Mouse (Mus musculus) midbrain, embryonic 12.5 days (tissue): ENCODE data around the gene Sv2a. TPM values are rescaled to one million over a fixed set of nuclear protein-coding genes. Genes with fewer than 3 reads are reported as not detected.

Experiments
- ATAC-seq: fragments of 200-750 bp; cut with Nextera tagmentation; 2 replicates; pipeline ENCODE4 v1.8.0; 2017; ENCODE audit warnings: low read depth, moderate TSS enrichment, moderate library complexity; ENCODE audit not compliant: low FRiP score
- H3K27ac ChIP-seq: fragments of 300-500 bp; sonication (generic); replicated peaks from 2 replicates; pipeline ENCODE4 v1.5.1; 2016; ENCODE audit warnings: mild to moderate bottlenecking
- H3K27me3 ChIP-seq: fragments of 300-500 bp; sonication (generic); 2 replicates; pipeline ENCODE4 v1.6.1; 2016; ENCODE audit warnings: mild to moderate bottlenecking
- H3K36me3 ChIP-seq: fragments of 300-500 bp; sonication (generic); 2 replicates; pipeline ENCODE4 v1.6.1; 2016
- H3K4me1 ChIP-seq: fragments of 300-500 bp; sonication (generic); 2 replicates; pipeline ENCODE4 v1.6.1; 2016
- H3K4me2 ChIP-seq: fragments of 300-500 bp; sonication (generic); replicated peaks from 2 replicates; pipeline ENCODE4 v1.6.1; 2016; ENCODE audit warnings: mild to moderate bottlenecking, moderate library complexity
- H3K4me3 ChIP-seq: fragments of 300-500 bp; sonication (generic); 2 replicates; pipeline ENCODE4 v1.5.1; 2016; ENCODE audit warnings: mild to moderate bottlenecking
- H3K9ac ChIP-seq: fragments of 300-500 bp; sonication (generic); replicated peaks from 2 replicates; pipeline ENCODE4 v1.6.1; 2016; ENCODE audit warnings: mild to moderate bottlenecking, moderate library complexity
- H3K9me3 ChIP-seq: fragments of 300-500 bp; sonication (generic); 2 replicates; pipeline ENCODE4 v1.6.1; 2016; ENCODE audit warnings: mild to moderate bottlenecking
- WGBS: fragments of 180-500 bp; shearing (Covaris S2); methylation state at CpG from one replicate; pipeline ENCODE4 v1.1.7; 2016; 5-methylcytosine and 5-hydroxymethylcytosine counted together
- polyA plus RNA-seq: library from polyadenylated mRNA; unstranded; fragments of >200 nt; fragmentation: Nextera tagmentation; extraction: Ambion mirVana; gene quantifications from 2 replicates; pipeline ENCODE4 v1.2.1, GENCODE M21; 2016

Gene Sv2a
- polyA plus RNA-seq, result 30.0 and 34.8 TPM in 2 replicates

DNA sequence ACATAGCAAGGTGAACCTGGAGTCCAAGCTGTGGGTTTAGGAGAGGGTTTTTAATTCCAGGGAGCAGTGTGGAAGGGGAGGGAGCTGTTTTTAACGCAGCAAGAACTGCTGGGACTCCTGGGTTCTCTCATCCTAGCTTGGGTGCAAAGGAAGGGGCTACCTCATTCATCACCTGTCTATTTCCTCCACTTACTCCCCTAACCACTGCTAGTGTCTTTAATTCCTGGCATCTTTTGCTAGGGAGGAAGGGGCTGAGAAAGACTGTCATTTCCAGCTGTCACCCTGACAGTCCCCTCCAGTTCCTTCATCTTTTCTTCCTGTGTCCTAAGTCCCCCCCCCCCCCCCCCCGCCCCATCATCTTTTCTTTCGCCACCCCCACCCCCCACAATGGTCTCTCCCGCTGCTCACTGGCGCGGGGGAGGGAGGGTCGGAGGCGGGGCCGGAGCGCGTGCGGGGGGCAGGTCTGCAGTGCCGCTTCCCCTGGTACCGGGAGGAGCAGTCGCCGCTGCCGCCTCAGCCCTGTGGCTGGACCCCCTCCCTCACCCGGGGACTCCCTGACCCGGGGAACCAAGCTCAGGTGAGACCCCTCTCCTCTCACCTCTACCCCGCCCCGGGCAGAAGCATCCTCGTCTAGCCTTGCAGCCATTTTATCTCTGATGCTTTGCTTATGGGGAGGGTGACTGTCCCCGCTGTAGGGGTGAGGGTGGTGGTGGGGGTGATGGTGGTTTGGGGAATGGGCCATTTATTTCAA lies at the start of gene Sv2a:
Gene Sv2a (plus strand): TSS at position 425 of the 751 bp plus-strand sequence.
- Histone ChIP-seq H3K4me1 (peaks cover 30% of the 10 kb centered on the region), H3K4me2 (peak within 1 kb of the TSS; percentile 66), H3K9ac (peak within 1 kb of the TSS; percentile 60), H3K4me3 (peak within 1 kb of the TSS; percentile 58), H3K27ac (peak within 1 kb of the TSS; percentile 73), H3K9me3 (no peaks in the 10 kb centered on the region), H3K36me3 (peaks cover 27% of the 10 kb centered on the region), H3K27me3 (peaks cover 8% of the 10 kb centered on the region; the same call in 1 of the 2 replicates)
- WGBS, result under 1% methylated on average over 15 of the region's 23 CpGs
- ATAC-seq, result peak; percentile 72

DNA sequence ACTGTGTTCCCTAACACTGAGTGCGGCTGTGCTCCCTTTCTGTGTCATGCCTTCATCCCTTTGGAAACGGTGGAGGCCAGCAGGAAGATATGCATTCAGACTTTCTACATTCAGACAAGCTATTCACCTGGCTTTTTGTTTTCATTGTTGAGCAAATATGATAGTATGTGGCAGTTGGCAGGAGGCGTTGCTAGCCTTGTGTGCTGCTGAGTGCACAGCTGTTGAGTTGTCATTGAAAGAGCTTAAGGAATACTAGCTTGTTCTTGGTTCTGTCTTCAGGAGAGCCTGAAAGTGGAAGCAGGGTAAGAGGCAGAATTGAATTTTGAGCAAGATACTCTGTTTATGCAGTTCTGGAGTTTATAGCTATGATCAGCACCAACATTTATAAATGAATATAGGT lies 48.5 kb upstream of the Sv2a start:
- no peak for ATAC-seq
- 83% methylated on average over 3 of the region's 3 CpGs for WGBS
- Histone ChIP-seq H3K27ac (no peak overlapping the region), H3K4me1 (no peaks in the 10 kb centered on the region), H3K4me2 (no peak overlapping the region), H3K27me3 (no peaks in the 10 kb centered on the region), H3K36me3 (peaks cover 2% of the 10 kb centered on the region), H3K4me3 (no peak overlapping the region), H3K9ac (no peak overlapping the region), H3K9me3 (no peaks in the 10 kb centered on the region)

DNA sequence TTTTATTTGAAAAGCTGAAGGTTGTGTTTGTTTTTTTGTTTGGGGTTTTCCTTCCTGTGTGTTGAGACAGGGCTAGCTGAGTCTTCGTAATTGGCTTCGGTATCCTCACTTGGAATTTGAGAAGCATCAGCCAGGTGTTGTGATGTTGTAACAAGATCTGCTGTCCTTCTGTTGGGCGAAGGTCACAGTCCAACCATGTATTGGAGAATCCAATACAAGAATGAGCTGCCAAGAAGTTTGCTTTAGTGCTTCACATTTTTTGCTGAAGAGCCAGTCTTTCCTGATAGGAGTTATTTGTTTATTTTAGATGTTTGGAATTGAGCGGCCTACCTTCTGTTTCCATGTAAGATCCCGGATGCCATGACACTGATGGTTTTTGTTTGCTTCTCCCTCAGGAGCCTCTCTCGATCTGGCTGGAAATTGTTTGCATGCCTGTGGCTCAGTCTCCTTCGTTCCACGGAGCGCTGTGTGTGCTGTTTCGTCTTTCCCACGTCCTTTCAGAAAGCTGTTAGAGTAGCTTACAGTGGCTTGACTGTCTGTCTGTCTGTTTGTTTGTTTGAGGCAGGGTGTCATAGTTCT lies 47.5 kb upstream of the Sv2a start:
- no peak for ATAC-seq
- no peaks in the 10 kb centered on the region for H3K9me3 ChIP-seq
- no peak overlapping the region for H3K9ac ChIP-seq
- no peak overlapping the region for H3K27ac ChIP-seq
- peaks cover 3% of the 10 kb centered on the region for H3K36me3 ChIP-seq
- no peaks in the 10 kb centered on the region for H3K27me3 ChIP-seq
- no peaks in the 10 kb centered on the region for H3K4me1 ChIP-seq
- 71% methylated on average over 11 of the region's 11 CpGs for WGBS
- no peak overlapping the region for H3K4me2 ChIP-seq
- H3K4me3 ChIP-seq, result no peak overlapping the region

DNA sequence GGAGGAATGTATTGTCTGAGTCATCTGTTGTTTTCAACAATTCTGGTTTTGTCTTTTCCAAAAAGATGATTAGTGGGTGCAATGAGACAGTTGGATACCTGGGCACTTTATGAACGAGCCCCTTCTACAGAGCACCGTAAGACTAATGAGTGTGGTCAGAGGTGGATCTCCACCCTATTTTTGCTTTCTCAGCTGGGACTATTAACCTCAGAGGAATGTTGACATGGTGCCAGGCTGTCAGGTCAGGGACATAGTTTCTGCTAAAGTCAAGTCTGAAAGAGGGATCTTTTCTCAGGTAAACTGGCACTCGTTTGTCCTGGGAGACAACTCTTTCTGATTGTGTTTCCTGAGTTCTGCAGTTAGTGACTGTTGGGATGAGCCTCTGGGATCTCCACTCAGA lies 45.9 kb upstream of the Sv2a start:
- Histone ChIP-seq H3K4me2 (no peak overlapping the region), H3K4me3 (no peak overlapping the region), H3K9ac (no peak overlapping the region), H3K4me1 (peaks cover 5% of the 10 kb centered on the region), H3K27ac (no peak overlapping the region), H3K27me3 (no peaks in the 10 kb centered on the region), H3K9me3 (no peaks in the 10 kb centered on the region), H3K36me3 (peaks cover 10% of the 10 kb centered on the region)
- WGBS, result 90% methylated on average over 3 of the region's 3 CpGs
- no peak for ATAC-seq

DNA sequence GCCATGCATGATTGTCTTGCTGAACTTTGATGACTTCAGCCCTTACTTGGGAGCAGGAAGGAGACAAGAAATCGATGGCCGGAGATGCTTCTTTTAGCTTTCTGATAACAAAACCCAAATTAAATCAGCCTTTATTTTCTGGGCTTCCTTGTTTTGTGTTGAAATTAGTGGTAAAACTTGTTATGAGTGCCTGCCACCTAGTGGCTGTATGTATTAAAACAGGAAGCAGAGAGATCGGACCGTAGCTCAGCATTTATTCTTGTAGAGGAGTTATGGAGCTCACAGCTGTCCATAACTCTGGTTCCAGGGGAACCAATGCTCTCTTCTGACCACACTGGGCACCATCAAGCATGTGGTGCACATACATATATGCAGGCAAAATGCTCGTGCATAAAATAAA lies 33.0 kb upstream of the Sv2a start:
- Histone ChIP-seq H3K9me3 (no peaks in the 10 kb centered on the region), H3K4me3 (no peak overlapping the region), H3K36me3 (peaks cover 36% of the 10 kb centered on the region), H3K9ac (no peak overlapping the region), H3K27me3 (no peaks in the 10 kb centered on the region), H3K27ac (no peak overlapping the region), H3K4me1 (no peaks in the 10 kb centered on the region), H3K4me2 (no peak overlapping the region)
- no peak for ATAC-seq
- WGBS, result 26% methylated on average over 5 of the region's 5 CpGs

DNA sequence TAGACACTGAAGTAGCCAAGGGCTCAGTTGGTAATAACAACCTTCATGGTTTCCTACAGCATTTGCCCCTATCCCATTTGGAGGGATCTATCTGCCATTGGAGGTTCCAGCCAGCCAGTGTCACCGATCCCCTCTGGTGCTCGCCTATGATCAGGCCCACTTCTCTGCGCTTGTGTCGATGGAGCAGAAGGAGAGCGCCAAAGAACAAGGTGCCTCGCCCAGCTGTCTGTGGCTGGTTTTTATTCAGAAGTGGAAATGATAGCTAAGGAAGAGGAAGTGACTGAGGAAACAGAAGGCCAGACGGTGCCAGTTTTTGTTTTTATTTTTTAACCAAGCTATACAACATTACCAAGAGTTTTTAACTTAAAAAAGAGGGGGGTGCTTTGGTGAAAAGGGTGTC lies 29.1 kb upstream of the Sv2a start:
- Histone ChIP-seq H3K4me1 (no peaks in the 10 kb centered on the region), H3K27ac (no peak overlapping the region), H3K9ac (no peak overlapping the region), H3K4me3 (no peak overlapping the region), H3K9me3 (no peaks in the 10 kb centered on the region), H3K27me3 (no peaks in the 10 kb centered on the region), H3K36me3 (peaks cover 56% of the 10 kb centered on the region), H3K4me2 (no peak overlapping the region)
- WGBS, result 92% methylated on average over 7 of the region's 7 CpGs
- no peak for ATAC-seq

DNA sequence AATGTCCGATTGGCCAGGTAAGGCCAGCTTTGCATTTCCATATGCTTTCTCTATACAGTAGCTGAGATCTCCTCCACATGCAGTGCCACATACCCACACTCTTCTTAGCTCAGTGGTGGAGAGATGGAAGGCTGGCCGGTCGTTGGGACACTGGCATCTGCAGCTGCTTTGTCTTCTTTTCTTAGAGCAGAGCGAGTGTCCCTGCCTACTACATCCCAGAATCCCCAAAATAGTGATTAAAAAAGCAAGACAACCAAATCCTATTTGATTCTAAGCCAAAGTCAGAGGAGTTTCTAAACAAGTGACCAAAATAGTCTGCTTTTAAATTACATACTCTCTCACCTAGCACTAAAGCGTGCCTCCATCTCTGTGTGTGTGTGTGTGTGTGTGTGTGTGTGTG lies 28.3 kb upstream of the Sv2a start:
- no peak overlapping the region for H3K4me3 ChIP-seq
- no peak overlapping the region for H3K9ac ChIP-seq
- ATAC-seq, result no peak
- H3K27me3 ChIP-seq, result no peaks in the 10 kb centered on the region
- no peaks in the 10 kb centered on the region for H3K9me3 ChIP-seq
- 96% methylated on average over 5 of the region's 5 CpGs for WGBS
- no peak overlapping the region for H3K4me2 ChIP-seq
- H3K4me1 ChIP-seq, result no peaks in the 10 kb centered on the region
- H3K36me3 ChIP-seq, result peaks cover 56% of the 10 kb centered on the region
- H3K27ac ChIP-seq, result no peak overlapping the region

DNA sequence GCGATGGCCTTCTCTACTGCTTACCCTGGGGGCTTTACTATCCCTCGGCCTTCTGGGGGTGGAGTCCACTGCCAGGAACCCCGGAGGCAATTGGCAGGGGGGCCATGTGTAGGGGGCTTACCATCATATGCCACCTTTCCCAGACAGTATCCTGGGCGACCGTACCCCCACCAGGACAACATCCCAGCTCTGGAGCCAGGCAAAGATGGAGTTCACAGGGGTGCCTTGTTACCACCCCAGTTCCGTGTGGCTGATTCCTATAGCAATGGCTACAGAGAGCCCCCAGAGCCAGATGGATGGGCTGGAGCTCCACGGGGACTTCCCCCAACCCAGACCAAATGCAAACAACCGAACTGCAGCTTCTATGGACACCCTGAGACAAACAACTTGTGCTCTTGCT lies 25.4 kb upstream of the Sv2a start:
- Histone ChIP-seq H3K27me3 (no peaks in the 10 kb centered on the region), H3K9me3 (no peaks in the 10 kb centered on the region), H3K4me3 (no peak overlapping the region), H3K4me1 (peaks cover 3% of the 10 kb centered on the region), H3K4me2 (no peak overlapping the region), H3K36me3 (peaks cover 56% of the 10 kb centered on the region), H3K27ac (no peak overlapping the region), H3K9ac (no peak overlapping the region)
- no peak for ATAC-seq
- WGBS, result 89% methylated on average over 8 of the region's 8 CpGs

DNA sequence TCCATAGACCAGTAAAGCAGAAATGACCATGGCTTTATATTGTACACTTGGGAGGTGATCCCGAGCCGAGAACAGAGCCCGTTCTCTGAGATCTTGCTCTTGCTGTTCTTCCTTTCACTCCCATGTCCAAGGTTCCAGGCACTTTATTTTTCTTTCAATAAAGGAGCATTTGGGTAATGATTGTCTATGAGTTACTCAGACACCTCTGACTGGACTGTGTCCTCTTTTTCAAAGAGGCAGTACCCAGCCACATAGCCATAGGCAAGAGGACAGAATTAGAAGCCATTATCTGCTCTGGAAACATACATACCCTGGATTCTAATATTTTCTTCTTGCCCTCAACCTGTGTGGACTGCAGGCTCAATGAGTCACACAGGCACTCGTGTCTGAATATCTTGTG lies 21.1 kb upstream of the Sv2a start:
- no peak for ATAC-seq
- Histone ChIP-seq H3K27me3 (peaks cover 6% of the 10 kb centered on the region; the same call in 1 of the 2 replicates), H3K27ac (no peak overlapping the region), H3K9ac (no peak overlapping the region), H3K9me3 (no peaks in the 10 kb centered on the region), H3K4me2 (no peak overlapping the region), H3K4me3 (no peak overlapping the region), H3K36me3 (peaks cover 13% of the 10 kb centered on the region), H3K4me1 (peaks cover 21% of the 10 kb centered on the region)
- WGBS, result 87% methylated on average over 4 of the region's 4 CpGs

DNA sequence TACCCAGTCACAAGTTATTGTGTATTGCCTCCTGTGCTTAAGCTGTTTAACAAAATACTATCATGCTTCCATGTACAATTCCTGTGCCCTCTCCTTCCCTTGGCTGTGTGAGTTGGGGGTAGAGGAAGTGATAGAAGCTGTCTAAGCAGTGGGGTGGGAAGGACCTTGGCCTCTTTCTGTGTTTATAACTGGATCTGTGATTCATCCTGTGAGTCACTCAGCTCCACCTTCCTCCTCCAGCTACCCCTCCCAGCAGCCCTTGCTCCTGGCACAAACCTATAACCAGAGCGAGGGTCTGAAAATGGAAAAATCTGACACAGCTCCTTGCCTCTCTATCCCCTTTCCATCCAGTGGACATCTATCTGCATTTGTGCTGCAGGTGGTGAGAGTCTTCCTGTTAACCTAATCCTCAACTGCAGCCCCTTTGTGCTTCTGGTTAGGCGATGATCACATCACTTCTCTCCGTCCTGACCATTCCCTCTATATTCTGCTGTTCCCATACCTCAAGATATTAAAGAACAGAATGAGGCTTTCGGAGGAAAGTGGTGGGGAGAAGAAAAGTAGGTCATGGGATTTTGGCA lies 20.6 kb upstream of the Sv2a start:
- Histone ChIP-seq H3K4me1 (peaks cover 21% of the 10 kb centered on the region), H3K27me3 (peaks cover 6% of the 10 kb centered on the region; the same call in 1 of the 2 replicates), H3K36me3 (peaks cover 8% of the 10 kb centered on the region), H3K4me3 (no peak overlapping the region), H3K9ac (peak overlapping the region; percentile 62; the same call in 1 of the 2 replicates), H3K27ac (peak overlapping the region; percentile 22; the same call in 1 of the 2 replicates), H3K9me3 (no peaks in the 10 kb centered on the region), H3K4me2 (peak overlapping the region; percentile 74; the same call in 1 of the 2 replicates)
- no peak for ATAC-seq
- 68% methylated on average over 4 of the region's 4 CpGs for WGBS

DNA sequence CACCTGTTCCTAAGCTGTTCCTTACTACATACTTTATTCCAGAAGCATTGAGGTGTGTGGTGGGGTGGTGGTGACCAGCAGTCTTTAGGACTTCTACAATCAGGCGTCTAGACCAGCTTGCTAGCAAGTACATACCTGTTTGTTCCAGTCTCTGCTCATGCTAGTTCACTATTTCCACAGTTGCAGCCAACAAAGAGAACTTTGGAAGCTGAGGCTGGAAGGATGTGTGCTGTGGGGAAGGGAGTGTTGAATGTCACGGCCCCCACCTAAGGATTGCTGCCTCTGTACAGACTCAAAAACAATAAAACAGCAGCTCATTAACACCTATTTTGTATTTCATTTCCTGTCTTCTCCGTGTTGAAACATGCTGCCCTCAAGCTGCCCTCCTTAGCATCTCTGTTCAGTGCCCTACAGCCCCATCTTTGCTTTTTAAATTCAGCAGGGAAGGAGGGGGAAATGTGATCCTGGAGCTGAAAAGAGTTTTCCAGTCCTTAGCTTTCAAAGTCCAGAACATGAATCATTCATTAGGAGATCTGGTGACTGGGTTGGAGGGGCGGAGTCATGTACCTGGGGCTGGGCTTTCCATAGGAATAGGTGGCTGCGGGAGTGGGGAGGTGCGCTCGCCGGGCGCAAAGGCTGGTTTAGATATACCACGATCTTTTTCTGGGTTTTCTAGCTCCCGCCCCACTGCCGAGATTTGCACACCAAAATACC lies 20.0 kb upstream of the Sv2a start:
- 3% methylated on average over 12 of the region's 12 CpGs for WGBS

More for the DNA sequence above, 20.0 kb upstream of the Sv2a start:
- H3K27me3 ChIP-seq, result peaks cover 6% of the 10 kb centered on the region; the same call in 1 of the 2 replicates
- peak overlapping the region; percentile 62 for H3K9ac ChIP-seq
- peak overlapping the region; percentile 37 for H3K4me3 ChIP-seq
- ATAC-seq, result peak; percentile 69; the same call in 1 of the 2 replicates
- peak overlapping the region; percentile 74 for H3K4me2 ChIP-seq
- peaks cover 2% of the 10 kb centered on the region; the same call in 1 of the 2 replicates for H3K36me3 ChIP-seq
- peaks cover 21% of the 10 kb centered on the region for H3K4me1 ChIP-seq
- H3K27ac ChIP-seq, result peak overlapping the region; percentile 22; the same call in 1 of the 2 replicates
- no peaks in the 10 kb centered on the region for H3K9me3 ChIP-seq
